10 mouse cellular contexts compared by ENCODE assay signal in genomic region chr5:3800881-3801280, GRCm38 (mm10). TPM values are rescaled to one million over a fixed set of nuclear protein-coding genes. Genes with fewer than 3 reads are reported as not detected.
DNase-seq lines count a peak whose midpoint lies in the region; ATAC-seq and TF ChIP-seq lines count a peak whose summit lies in the region.
"Had no signal": no experiment of that assay in that cellular context is flagged by ENCODE, and none has a peak within 500 bp of the region (broad histone marks: within the 10 kb centered on the region; RNA-seq: fewer than 3 reads in every experiment).

No protein-coding gene starts in this region.

- H3K27ac ChIP-seq in kidney, embryonic 15.5 days, result no peak overlapping the region
- no peak overlapping the region for H3K27ac ChIP-seq in MEL (ENCODE audit: control insufficient read depth, low read depth, low read length)
- no peak overlapping the region for H3K27ac ChIP-seq in hindbrain, embryonic 14.5 days
- H3K27ac ChIP-seq in midbrain, embryonic 15.5 days, result no peak overlapping the region

- DNase-seq in kidney, postnatal 10 days, result no peak
- no peak for DNase-seq in MEL (ENCODE audit: low read depth, low spot score)
- DNase-seq in hindbrain, embryonic 14.5 days (ENCODE audit: low spot score), result no peak
- no peak for DNase-seq in ovary, adult 18-20 months (ENCODE audit: low spot score)
- no peak for DNase-seq in layer of hippocampus, adult 8-10 months (ENCODE audit: low spot score in 2 of 2)
- DNase-seq: heart, postnatal 10 days; right cerebral cortex, postnatal 14 days had no signal

- 0 out of 2 replicates have a peak, but pooled peaks cover 4% of the 10 kb centered on the region for H3K36me3 ChIP-seq in kidney, embryonic 15.5 days
- peaks cover 0 to 32% of the 10 kb centered on the region in 2 experiments; a peak in 3 of 4 replicates for H3K36me3 ChIP-seq in MEL (ENCODE audit: control insufficient read depth in 1 of 2, insufficient read depth in 2 of 2, low read length in 2 of 2)
- H3K36me3 ChIP-seq in hindbrain, embryonic 14.5 days (replicated peaks; ENCODE audit: control insufficient read depth, insufficient read depth), result no peaks in the 10 kb centered on the region
- no peaks in the 10 kb centered on the region for H3K36me3 ChIP-seq in midbrain, embryonic 15.5 days (replicated peaks)

- 0 out of 2 replicates have a peak overlapping the region, but pooled peaks have one; percentile 15 for H3K4me3 ChIP-seq in kidney, embryonic 15.5 days (replicated peaks)
- H3K4me3 ChIP-seq in MEL (ENCODE audit: control insufficient read depth in 1 of 2, insufficient read depth in 1 of 2, low read depth in 2 of 2, low read length in 2 of 2), result peak overlapping the region; percentile 9 to 84; a peak in 3 of 4 replicates
- H3K4me3 ChIP-seq in hindbrain, embryonic 14.5 days (replicated peaks; ENCODE audit: low read length), result peak overlapping the region; percentile 87
- peak overlapping the region; percentile 17; the same call in 1 of the 2 replicates for H3K4me3 ChIP-seq in midbrain, embryonic 15.5 days

- H3K4me1 ChIP-seq in kidney, embryonic 15.5 days, result peaks cover 13% of the 10 kb centered on the region; the same call in 1 of the 2 replicates
- H3K4me1 ChIP-seq in MEL (ENCODE audit: control insufficient read depth in 1 of 2, insufficient read depth in 2 of 2, low read length in 2 of 2), result peaks cover 9 to 14% of the 10 kb centered on the region in 2 experiments
- peaks cover 19% of the 10 kb centered on the region for H3K4me1 ChIP-seq in hindbrain, embryonic 14.5 days (replicated peaks; ENCODE audit: control insufficient read depth, insufficient read depth, low read length)
- peaks cover 29% of the 10 kb centered on the region for H3K4me1 ChIP-seq in midbrain, embryonic 15.5 days

- ATAC-seq in kidney, embryonic 15.5 days (replicated peaks; ENCODE audit: low FRiP score), result no peak
- no peak for ATAC-seq in hindbrain, embryonic 14.5 days (ENCODE audit: low FRiP score)
- ATAC-seq in midbrain, embryonic 15.5 days (replicated peaks), result no peak
- ATAC-seq in megakaryocyte progenitor cell, adult 5-6 weeks (replicated peaks; ENCODE audit: poor library complexity), result no peak

- TF ChIP-seq CTCF in MEL (IDR thresholded peaks at IDR 0.05 in 2 of 3, conservative IDR thresholded peaks at IDR 0.05 in 1 of 3; ENCODE audit: control insufficient read depth in 1 of 3, insufficient read depth in 1 of 3, low read depth in 2 of 3, low read length in 3 of 3, poor library complexity in 1 of 3, severe bottlenecking in 1 of 3), result no peak

- WGBS in kidney, embryonic 15.5 days, result 77% methylated on average over 4 of the region's 4 CpGs
- WGBS in hindbrain, embryonic 14.5 days, result 79% methylated on average over 4 of the region's 4 CpGs
- WGBS in midbrain, embryonic 15.5 days, result 83% methylated on average over 4 of the region's 4 CpGs

- TF ChIP-seq POLR2A in MEL (IDR thresholded peaks at IDR 0.05; ENCODE audit: control insufficient read depth in 1 of 2, insufficient read depth in 1 of 2, low read depth in 1 of 2, low read length in 2 of 2, poor library complexity in 1 of 2), result no peak

- peaks cover 54% of the 10 kb centered on the region for H3K79me2 ChIP-seq in MEL (ENCODE audit: control insufficient read depth, insufficient read depth, low read length, poor library complexity)

- TF ChIP-seq RAD21 in MEL (IDR thresholded peaks at IDR 0.05; ENCODE audit: low read depth, low read length), result no peak

- H3K27me3 ChIP-seq in kidney, embryonic 15.5 days, result no peaks in the 10 kb centered on the region
- H3K27me3 ChIP-seq in MEL (ENCODE audit: control insufficient read depth in 1 of 2, insufficient read depth in 2 of 2, low read length in 2 of 2), result no peaks in the 10 kb centered on the region
- no peaks in the 10 kb centered on the region for H3K27me3 ChIP-seq in hindbrain, embryonic 14.5 days (ENCODE audit: control insufficient read depth, insufficient read depth, low read length)
- no peaks in the 10 kb centered on the region for H3K27me3 ChIP-seq in midbrain, embryonic 15.5 days (replicated peaks)

- no peaks in the 10 kb centered on the region for H3K9me3 ChIP-seq in kidney, embryonic 15.5 days (replicated peaks)
- H3K9me3 ChIP-seq in MEL (replicated peaks; ENCODE audit: insufficient read depth, low read length), result no peaks in the 10 kb centered on the region
- no peaks in the 10 kb centered on the region for H3K9me3 ChIP-seq in hindbrain, embryonic 14.5 days (ENCODE audit: control insufficient read depth, low read length)
- H3K9me3 ChIP-seq in midbrain, embryonic 15.5 days, result no peaks in the 10 kb centered on the region

- TF ChIP-seq EP300 in MEL (IDR thresholded peaks at IDR 0.05; ENCODE audit: low read depth in 1 of 2, low read length in 2 of 2), result no peak

- 0 out of 2 replicates have a peak overlapping the region, but pooled peaks have one; percentile 21 for H3K4me2 ChIP-seq in kidney, embryonic 15.5 days
- peak overlapping the region; percentile 74 for H3K4me2 ChIP-seq in hindbrain, embryonic 14.5 days (replicated peaks)
- peak overlapping the region; percentile 80 for H3K4me2 ChIP-seq in midbrain, embryonic 15.5 days

- no peak overlapping the region for H3K9ac ChIP-seq in kidney, embryonic 15.5 days
- H3K9ac ChIP-seq in MEL (ENCODE audit: control insufficient read depth, low read depth, low read length, poor library complexity, severe bottlenecking), result peak overlapping the region; percentile 97; the same call in 1 of the 2 replicates
- peak overlapping the region; percentile 40 for H3K9ac ChIP-seq in hindbrain, embryonic 14.5 days
- H3K9ac ChIP-seq in midbrain, embryonic 15.5 days, result no peak overlapping the region

TF ChIP-seq in MEL, 35 proteins besides CTCF, POLR2A, EP300 and RAD21:
- no peak for TF ChIP-seq MYB (IDR thresholded peaks at IDR 0.05; ENCODE audit: low read depth, low read length)
- no peak for TF ChIP-seq TAL1 (IDR thresholded peaks at IDR 0.05; ENCODE audit: low read length)
- no peak for TF ChIP-seq BHLHE40 (IDR thresholded peaks at IDR 0.05; ENCODE audit: borderline replicate concordance, low read depth, low read length)
- no peak for TF ChIP-seq MAZ (IDR thresholded peaks at IDR 0.05; ENCODE audit: low read depth, low read length)
- no peak for TF ChIP-seq USF1 (IDR thresholded peaks at IDR 0.05; ENCODE audit: low read depth, low read length)
- no peak for TF ChIP-seq MXI1 (IDR thresholded peaks at IDR 0.05; ENCODE audit: low read depth, low read length)
- TF ChIP-seq NELFE (IDR thresholded peaks at IDR 0.05; ENCODE audit: low read depth, low read length), result no peak
- no peak for TF ChIP-seq MAFK (IDR thresholded peaks at IDR 0.05; ENCODE audit: borderline replicate concordance, low read depth, low read length)
- no peak for TF ChIP-seq NRF1 (IDR thresholded peaks at IDR 0.05; ENCODE audit: insufficient read depth, low read depth, low read length, poor library complexity, severe bottlenecking)
- no peak for TF ChIP-seq ZMIZ1 (IDR thresholded peaks at IDR 0.05; ENCODE audit: low read depth, low read length)
- TF ChIP-seq ETS1 (IDR thresholded peaks at IDR 0.05; ENCODE audit: low read depth, low read length), result no peak
- no peak for TF ChIP-seq GATA1 (IDR thresholded peaks at IDR 0.05; ENCODE audit: low read depth, low read length)
- TF ChIP-seq CHD1 (IDR thresholded peaks at IDR 0.05; ENCODE audit: low read depth, low read length), result no peak
TF ChIP-seq in MEL: peak in this region for 0.

RNA-seq across cellular contexts. Expression of gene Ankib1, which starts 1.8 kb away (rescaled TPM):
- polyA plus RNA-seq in kidney, embryonic 15.5 days (2015; fragmentation: Nextera tagmentation; extraction: Ambion mirVana), result 11.9 and 12.3 TPM in 2 replicates
- 16.5 and 19.5 TPM in 2 replicates for total RNA-seq in MEL (2012; rRNA removed)
- 10 to 100 TPM in 1 of 2 experiments, not detected in 1; 14.5 TPM for polyA plus RNA-seq in MEL (2012; ENCODE audit: insufficient read depth in 1 of 2, insufficient read length in 2 of 2, low read depth in 1 of 2, low replicate concordance in 2 of 2, missing spikeins in 1 of 2)
- polyA plus RNA-seq in hindbrain, embryonic 14.5 days (2014; fragmentation: Nextera tagmentation; extraction: Ambion mirVana), result 25.0 and 25.7 TPM in 2 replicates
- 19.7 and 21.2 TPM in 2 replicates for polyA plus RNA-seq in midbrain, embryonic 15.5 days (2015; fragmentation: Nextera tagmentation; extraction: Ambion mirVana)
- 22.9 and 25.9 TPM in 2 replicates for total RNA-seq in megakaryocyte progenitor cell, adult 5-6 weeks (2015)
- total RNA-seq in megakaryocyte progenitor cell, adult 5-6 weeks (2017), result 31.0 and 34.5 TPM in 2 replicates
- 100 to 1,000 TPM; 107 to 123 (median 115) TPM for total RNA-seq in layer of hippocampus, adult 8-10 months (2022)

RNA-seq across cellular contexts. Expression of gene Krit1, which starts 2.1 kb away (rescaled TPM):
- polyA plus RNA-seq in kidney, embryonic 15.5 days (2015; fragmentation: Nextera tagmentation; extraction: Ambion mirVana), result 47.6 and 48.8 TPM in 2 replicates
- 20.6 and 25.6 TPM in 2 replicates for total RNA-seq in MEL (2012; rRNA removed)
- polyA plus RNA-seq in MEL (2012; ENCODE audit: insufficient read depth in 1 of 2, insufficient read length in 2 of 2, low read depth in 1 of 2, low replicate concordance in 2 of 2, missing spikeins in 1 of 2), result 100 to 1,000 TPM in 1 of 2 experiments, 10 to 100 TPM in 1; 28.0 to 125 TPM
- polyA plus RNA-seq in hindbrain, embryonic 14.5 days (2014; fragmentation: Nextera tagmentation; extraction: Ambion mirVana), result 49.8 and 51.4 TPM in 2 replicates
- polyA plus RNA-seq in midbrain, embryonic 15.5 days (2015; fragmentation: Nextera tagmentation; extraction: Ambion mirVana), result 54.0 and 58.3 TPM in 2 replicates
- 50.4 and 69.6 TPM in 2 replicates for total RNA-seq in megakaryocyte progenitor cell, adult 5-6 weeks (2015)
- total RNA-seq in megakaryocyte progenitor cell, adult 5-6 weeks (2017), result 40.6 and 61.2 TPM in 2 replicates
- total RNA-seq in layer of hippocampus, adult 8-10 months (2022), result 10 to 100 TPM; 46.5 to 70.8 (median 55.1) TPM

RNA-seq across cellular contexts. Expression of gene Lrrd1, which starts 44.1 kb away (rescaled TPM):
- polyA plus RNA-seq in kidney, embryonic 15.5 days (2015; fragmentation: Nextera tagmentation; extraction: Ambion mirVana), result 0.09 TPM in 1 of 2 replicates, not detected in the other
- total RNA-seq in MEL (2012; rRNA removed), result 0.04 TPM in 1 of 2 replicates, not detected in the other
- polyA plus RNA-seq in MEL (2012; ENCODE audit: insufficient read depth in 1 of 2, insufficient read length in 2 of 2, low read depth in 1 of 2, low replicate concordance in 2 of 2, missing spikeins in 1 of 2), result under 1 TPM in 1 of 2 experiments, not detected in 1; 0.11 TPM
- 0.07 and 0.12 TPM in 2 replicates for polyA plus RNA-seq in hindbrain, embryonic 14.5 days (2014; fragmentation: Nextera tagmentation; extraction: Ambion mirVana)
- polyA plus RNA-seq in midbrain, embryonic 15.5 days (2015; fragmentation: Nextera tagmentation; extraction: Ambion mirVana), result 0.14 and 0.26 TPM in 2 replicates
- total RNA-seq in megakaryocyte progenitor cell, adult 5-6 weeks (2015), result not detected in 2 replicates
- total RNA-seq in megakaryocyte progenitor cell, adult 5-6 weeks (2017), result 0.03 and 0.12 TPM in 2 replicates
- under 1 TPM; 0.14 to 0.49 (median 0.30) TPM for total RNA-seq in layer of hippocampus, adult 8-10 months (2022)

Comparison
In these comparisons a context has a peak if more than half of its experiments do, and no peak if none do; other contexts are left out.
1. H3K4me2 ChIP-seq: peak in every context shown above with its lines; median percentile 80 in midbrain, embryonic 15.5 days; 74 in hindbrain, embryonic 14.5 days; 21 in kidney, embryonic 15.5 days.
2. H3K4me3 ChIP-seq: peak in every context shown above with its lines; median percentile 87 in hindbrain, embryonic 14.5 days; 46 in MEL; 17 in midbrain, embryonic 15.5 days; 15 in kidney, embryonic 15.5 days.
3. H3K9ac ChIP-seq: peak in MEL (single experiment) and hindbrain, embryonic 14.5 days (single experiment); none in kidney, embryonic 15.5 days (single experiment) and midbrain, embryonic 15.5 days (single experiment).